Mouse (Mus musculus) left cerebral cortex, postnatal 25 days (tissue): ENCODE measurements at regions not wholly inside any gene's neighbourhood (a gene's known extent, or its start where the extent isn't known, plus 50 kb on each side); places are given as distances from the start of the nearest gene placed in this dataset.
"Not testable (repeated sequence)": the region's sequence is repeated elsewhere in the genome, so short reads cannot be mapped to it uniquely, and the experiment has no call there.

Experiments used
- DNase-seq, 2 experiments: peaks; one replicate each; pipeline ENCODE4 v3.0.0; 2022; ENCODE audit warnings: low spot score in 2 of 2, mixed read lengths in 1 of 2
- intact Hi-C: fragments of 180-260 bp; cut with DNase I; formaldehyde crosslinking; loops from one replicate; pipeline ENCODE4 v1.15.1; 2025

GRCm38 (mm10) chr14:58317231-58317630 is 246.9 kb downstream of the Fgf9 start:
- no peak for DNase-seq
- intact Hi-C loops: no loop called here

DNA sequence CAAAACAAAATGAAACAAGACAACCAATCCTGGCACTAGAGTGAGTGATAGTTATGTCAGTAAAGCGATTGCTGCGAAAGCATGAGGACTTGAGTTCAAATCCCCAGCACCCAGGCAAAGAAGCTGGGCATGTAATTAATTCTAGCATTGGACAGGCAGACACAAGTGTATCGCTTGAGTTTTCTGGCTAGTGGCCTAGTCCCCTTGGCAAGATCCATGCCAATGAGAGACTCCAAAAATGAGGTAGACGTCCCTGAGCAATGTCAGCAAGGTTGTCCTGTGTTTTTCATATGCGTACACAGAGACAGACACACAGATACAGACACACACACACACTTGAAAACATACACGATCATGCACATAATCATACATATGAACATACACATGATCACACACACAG is 237.3 kb downstream of the Fgf9 start:
- intact Hi-C loops: no loop called here
- DNase-seq: no peak

DNA sequence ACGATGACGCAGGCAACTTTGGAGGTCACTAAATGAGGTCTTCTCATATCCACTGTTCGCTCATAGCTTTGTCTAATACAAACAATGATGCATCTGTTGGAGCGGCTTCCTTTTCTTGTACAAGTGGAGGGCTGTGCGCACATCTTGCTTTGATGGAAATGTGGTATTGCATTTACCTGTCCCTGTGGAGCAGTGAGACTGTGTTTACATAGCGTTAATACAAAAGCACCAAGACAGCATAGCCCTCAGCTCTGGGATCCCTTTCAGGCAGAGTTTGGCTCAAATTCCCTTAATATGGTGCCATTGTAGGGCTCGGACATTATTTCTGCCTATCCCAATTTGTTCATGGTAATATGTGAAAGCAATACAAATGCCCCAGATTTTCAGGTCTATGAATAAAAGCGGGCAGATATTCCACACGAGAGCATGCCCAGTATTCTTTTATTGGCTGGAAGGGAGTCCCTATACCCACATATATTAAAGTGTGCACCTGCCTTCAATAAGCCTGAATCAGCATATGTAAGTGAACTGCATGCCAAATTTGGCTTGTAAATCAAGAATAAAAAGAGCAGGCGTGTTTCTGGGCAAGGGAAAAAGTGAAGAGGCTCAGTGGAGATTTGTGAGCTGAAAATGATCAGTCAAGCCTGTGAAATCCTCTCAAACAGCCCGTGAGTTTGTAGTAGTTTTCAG is 236.6 kb downstream of the Fgf9 start:
- intact Hi-C loops: no loop called here
- no peak for DNase-seq

GRCm38 (mm10) chr14:58300411-58300887 is 230.1 kb downstream of the Fgf9 start:
- intact Hi-C loops: no loop called here
- DNase-seq: no peak

- intact Hi-C loops: no loop called here
- DNase-seq: no peak
These were observed 215.7 kb downstream of the Fgf9 start for GRCm38 (mm10) chr14:58286007-58286525.

- DNase-seq: peak; percentile 6 to 41
These were observed 212.5 kb downstream of the Fgf9 start for GRCm38 (mm10) chr14:58282708-58283290.

DNA sequence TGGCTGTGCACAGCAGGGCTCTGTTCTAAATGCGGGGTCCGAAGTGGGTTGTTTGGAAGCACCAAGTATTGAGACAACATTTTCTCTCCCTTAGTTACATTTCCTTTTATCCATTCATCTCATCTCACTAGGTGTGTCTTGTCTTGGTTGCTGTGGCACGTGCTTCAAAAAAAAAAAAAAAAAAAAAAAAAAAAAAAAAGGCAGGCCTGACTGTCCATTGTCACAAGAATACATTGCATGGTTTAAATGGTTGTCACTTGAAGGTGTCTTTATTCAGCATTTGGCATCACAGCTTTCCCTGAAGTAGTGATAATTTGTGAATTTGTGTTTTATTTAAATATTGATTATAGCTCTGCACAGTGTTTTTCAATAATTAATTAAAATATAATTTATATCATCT is 211.9 kb downstream of the Fgf9 start:
- intact Hi-C loops: no loop called here

More at GRCm38 (mm10) chr14:58282708-58283290, 212.5 kb downstream of the Fgf9 start:
- intact Hi-C loops: no loop called here

GRCm38 (mm10) chr14:58274440-58274839 is 204.1 kb downstream of the Fgf9 start:
- intact Hi-C loops, DNase-seq: not testable (repeated sequence)

More for the DNA sequence above, 211.9 kb downstream of the Fgf9 start:
- DNase-seq: no peak

GRCm38 (mm10) chr14:58273693-58274419 is 203.5 kb downstream of the Fgf9 start:
- DNase-seq: no peak
- intact Hi-C loops: no loop called here

- intact Hi-C loops: no loop called here
- no peak for DNase-seq
These were observed 195.0 kb downstream of the Fgf9 start for GRCm38 (mm10) chr14:58265373-58265772.

GRCm38 (mm10) chr14:58264401-58264800 is 194.1 kb downstream of the Fgf9 start:
- DNase-seq: no peak
- intact Hi-C loops: no loop called here

- DNase-seq: no peak
- intact Hi-C loops: no loop called here
These were observed 183.1 kb downstream of the Fgf9 start for GRCm38 (mm10) chr14:58253369-58253968.

DNA sequence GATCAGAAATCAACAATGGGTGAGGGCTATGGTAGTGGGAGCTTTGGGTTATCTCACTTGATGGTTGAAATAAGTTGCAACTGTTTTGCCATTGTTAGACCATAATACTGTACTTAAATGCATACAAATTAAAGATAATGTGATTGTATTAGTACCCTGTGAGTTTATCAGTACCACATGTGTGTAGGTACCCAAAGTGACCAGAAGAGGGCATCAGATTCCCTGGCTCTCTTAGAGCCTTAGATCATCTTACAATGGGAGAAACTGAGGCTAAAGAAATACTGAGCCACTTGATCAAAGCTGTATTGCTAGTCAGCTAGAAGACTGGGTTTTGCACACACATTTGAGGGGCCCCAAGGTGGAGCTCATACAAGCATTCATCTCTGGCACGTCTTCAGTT is 155.5 kb downstream of the Fgf9 start:
- intact Hi-C loops: no loop called here

GRCm38 (mm10) chr14:58224419-58224818 is 154.1 kb downstream of the Fgf9 start:
- peak in 1 of 2 experiments; percentile 30 for DNase-seq
- intact Hi-C loops: no loop called here

More for the DNA sequence above, 155.5 kb downstream of the Fgf9 start:
- no peak for DNase-seq

GRCm38 (mm10) chr14:58208401-58208800 is 138.1 kb downstream of the Fgf9 start:
- intact Hi-C loops: loop anchor here (10.0 kb wide), 1 partner anchor 836 kb away; no protein-coding TSS in a partner anchor
- DNase-seq: no peak

GRCm38 (mm10) chr14:58202607-58203295 is 132.4 kb downstream of the Fgf9 start:
- DNase-seq: peak; percentile 47 to 87

DNA sequence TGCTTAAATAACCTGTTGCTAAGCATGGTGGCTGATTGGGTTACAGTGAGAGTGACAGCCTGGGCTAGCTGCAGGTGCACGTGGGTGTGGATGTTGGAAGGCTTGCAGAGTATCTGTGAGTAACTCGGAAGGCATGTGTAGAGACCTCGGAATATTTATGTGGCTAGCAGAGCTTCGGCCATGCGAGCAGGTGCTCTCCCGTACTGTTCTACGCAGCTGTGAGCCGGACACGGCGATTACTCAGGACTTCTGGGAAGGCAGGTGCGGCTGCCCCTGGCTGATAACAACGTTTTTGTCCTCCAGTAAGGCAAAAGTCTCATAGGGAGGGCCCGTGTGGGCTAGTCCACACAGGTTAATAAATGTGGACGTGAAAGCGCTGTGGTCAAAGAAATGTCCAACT is 119.6 kb downstream of the Fgf9 start:
- intact Hi-C loops: no loop called here

More at GRCm38 (mm10) chr14:58202607-58203295, 132.4 kb downstream of the Fgf9 start:
- intact Hi-C loops: loop anchor here (5.0 to 10.0 kb wide), 3 partner anchors 130 to 842 kb away; partner anchors contain the start of gene Fgf9

GRCm38 (mm10) chr14:58182869-58183268 is 112.5 kb downstream of the Fgf9 start:
- no peak for DNase-seq
- intact Hi-C loops: no loop called here

More for the DNA sequence above, 119.6 kb downstream of the Fgf9 start:
- no peak for DNase-seq

GRCm38 (mm10) chr14:58180724-58181123 is 110.4 kb downstream of the Fgf9 start:
- intact Hi-C loops: no loop called here
- no peak for DNase-seq
